Mouse (Mus musculus) embryonic facial prominence, embryonic 11.5 days (tissue): ENCODE data around the gene Pdzd4. TPM values are rescaled to one million over a fixed set of nuclear protein-coding genes. Genes with fewer than 3 reads are reported as not detected.
A peak's percentile ranks its signal among the peaks of the same experiment; 100 is the strongest.

Experiments used
- ATAC-seq: fragments of 200-750 bp; cut with Nextera tagmentation; replicated peaks from 2 replicates; pipeline ENCODE4 v1.8.0; 2017; ENCODE audit warnings: low read depth; ENCODE audit not compliant: insufficient number of reproducible peaks, low FRiP score, low TSS enrichment
- DNase-seq: peaks from one replicate; pipeline ENCODE4 v3.0.0-alpha.2; 2015; ENCODE audit warnings: low spot score
- H3K27ac ChIP-seq: fragments of 300-500 bp; sonication (generic); replicated peaks from 2 replicates; pipeline ENCODE4 v1.5.1; 2014; ENCODE audit warnings: mild to moderate bottlenecking, low read depth, low read length, control low read depth
- H3K27me3 ChIP-seq: fragments of 300-500 bp; sonication (generic); 2 replicates; pipeline ENCODE4 v1.6.1; 2014; ENCODE audit warnings: mild to moderate bottlenecking, low read length, moderate library complexity, mixed read lengths; ENCODE audit not compliant: control insufficient read depth, insufficient read depth
- H3K36me3 ChIP-seq: fragments of 300-500 bp; sonication (generic); replicated peaks from 2 replicates; pipeline ENCODE4 v1.6.1; 2014; ENCODE audit warnings: low read depth, mild to moderate bottlenecking, low read length, moderate library complexity, mixed read lengths; ENCODE audit not compliant: control insufficient read depth, insufficient read depth
- H3K4me1 ChIP-seq: fragments of 300-500 bp; sonication (generic); 2 replicates; pipeline ENCODE4 v1.6.1; 2014; ENCODE audit warnings: low read length, mixed read lengths; ENCODE audit not compliant: control insufficient read depth, insufficient read depth
- H3K4me2 ChIP-seq: fragments of 300-500 bp; sonication (generic); 2 replicates; pipeline ENCODE4 v1.6.1; 2014; ENCODE audit warnings: low read depth, mild to moderate bottlenecking, control low read depth, low read length, moderate library complexity
- H3K4me3 ChIP-seq: fragments of 300-500 bp; sonication (generic); 2 replicates; pipeline ENCODE4 v1.5.1; 2014; ENCODE audit warnings: low read depth, low read length, control low read depth
- H3K9ac ChIP-seq: fragments of 300-500 bp; sonication (generic); replicated peaks from 2 replicates; pipeline ENCODE4 v1.6.1; 2014; ENCODE audit warnings: mild to moderate bottlenecking, control low read depth, low read length
- H3K9me3 ChIP-seq: fragments of 300-500 bp; sonication (generic); replicated peaks from 2 replicates; pipeline ENCODE4 v1.6.1; 2016; ENCODE audit warnings: mild to moderate bottlenecking, low read length, inconsistent platforms, mixed read lengths; ENCODE audit not compliant: control insufficient read depth
- WGBS: fragments of 180-500 bp; shearing (Covaris S2); extraction: QIAGEN DNeasy Blood & Tissue Kit; methylation state at CpG from one replicate; pipeline ENCODE4 v1.1.7; 2014; 5-methylcytosine and 5-hydroxymethylcytosine counted together
- polyA plus RNA-seq: library from polyadenylated mRNA; unstranded; fragments of >200 nt; fragmentation: Nextera tagmentation; extraction: Ambion mirVana; gene quantifications from 2 replicates; pipeline ENCODE4 v1.2.1, GENCODE M21; 2014

Gene Pdzd4
- polyA plus RNA-seq, 1 experiment from 2014 or later: 0.88 TPM

- H3K36me3 ChIP-seq: no peaks in the 10 kb centered on the region
- H3K27ac ChIP-seq: no peak overlapping the region
- no peaks in the 10 kb centered on the region for H3K27me3 ChIP-seq
- no peak overlapping the region for H3K9ac ChIP-seq
- DNase-seq: no peak
- H3K9me3 ChIP-seq: no peaks in the 10 kb centered on the region
- 94% methylated on average over 2 of the region's 2 CpGs for WGBS
- H3K4me2 ChIP-seq: no peak overlapping the region
- no peak overlapping the region for H3K4me3 ChIP-seq
- no peaks in the 10 kb centered on the region for H3K4me1 ChIP-seq
- no peak for ATAC-seq
Measured at GRCm38 (mm10) chrX:73797511-73797910, 27.3 kb downstream of the Pdzd4 start.

GRCm38 (mm10) chrX:73793505-73793904 is 31.3 kb downstream of the Pdzd4 start:
- ATAC-seq (no peak), DNase-seq (no peak)
- no peaks in the 10 kb centered on the region for H3K9me3 ChIP-seq

DNA sequence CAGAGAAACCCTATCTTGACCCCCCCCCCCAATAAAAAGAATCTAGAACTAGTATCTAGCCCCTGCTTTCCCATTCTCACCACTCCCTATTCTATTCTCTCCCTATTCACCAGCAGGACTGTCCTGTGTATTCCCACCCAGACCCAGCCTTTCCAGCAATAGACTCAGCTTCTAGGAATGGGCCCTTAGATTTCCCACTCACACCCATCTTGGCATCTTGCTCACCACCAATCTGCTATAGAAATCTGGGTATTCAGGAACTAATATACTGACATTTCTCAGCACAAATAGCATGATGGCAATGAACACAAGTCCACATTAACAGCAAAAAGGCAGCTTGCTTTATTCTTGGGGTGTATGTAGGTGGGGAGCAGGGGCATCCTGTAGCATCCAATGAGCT is 31.7 kb downstream of the Pdzd4 start:
- no peak for ATAC-seq
- H3K4me2 ChIP-seq: no peak overlapping the region
- no peaks in the 10 kb centered on the region for H3K4me1 ChIP-seq
- no peak overlapping the region for H3K4me3 ChIP-seq
- H3K27ac ChIP-seq: no peak overlapping the region
- no peak overlapping the region for H3K9ac ChIP-seq
- H3K27me3 ChIP-seq: no peaks in the 10 kb centered on the region
- no peaks in the 10 kb centered on the region for H3K9me3 ChIP-seq
- no peak for DNase-seq
- H3K36me3 ChIP-seq: no peaks in the 10 kb centered on the region

More at GRCm38 (mm10) chrX:73793505-73793904, 31.3 kb downstream of the Pdzd4 start:
- Histone ChIP-seq H3K9ac (no peak overlapping the region), H3K4me1 (no peaks in the 10 kb centered on the region), H3K36me3 (no peaks in the 10 kb centered on the region), H3K4me3 (no peak overlapping the region), H3K27me3 (no peaks in the 10 kb centered on the region), H3K4me2 (no peak overlapping the region), H3K27ac (no peak overlapping the region)
- 14% methylated on average over 1 of the region's 1 CpGs for WGBS

DNA sequence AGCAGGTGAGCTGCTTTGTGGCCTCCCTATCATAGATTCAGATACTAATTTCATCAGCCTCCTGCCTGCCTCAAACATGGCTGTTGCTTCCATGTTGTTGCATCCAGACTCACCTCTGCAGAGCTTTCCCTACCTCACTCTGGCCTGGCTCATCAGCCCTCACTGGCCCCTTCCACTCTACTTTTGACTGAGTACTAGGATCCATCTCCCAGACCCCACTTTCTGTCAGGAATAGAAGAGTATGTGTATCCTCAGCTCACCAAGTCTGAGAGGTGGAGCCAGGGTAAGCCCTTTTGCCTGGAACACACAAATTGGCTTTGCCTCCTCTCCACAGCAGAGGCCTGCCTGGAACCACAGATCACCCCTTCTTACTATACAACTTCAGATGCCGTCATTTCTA is 36.3 kb downstream of the Pdzd4 start:
- 100% methylated on average over 1 of the region's 1 CpGs for WGBS
- Histone ChIP-seq H3K9ac (no peak overlapping the region), H3K4me3 (no peak overlapping the region), H3K4me2 (no peak overlapping the region), H3K27me3 (no peaks in the 10 kb centered on the region), H3K27ac (no peak overlapping the region), H3K4me1 (no peaks in the 10 kb centered on the region), H3K9me3 (no peaks in the 10 kb centered on the region), H3K36me3 (no peaks in the 10 kb centered on the region)
- DNase-seq (no peak), ATAC-seq (no peak)

DNA sequence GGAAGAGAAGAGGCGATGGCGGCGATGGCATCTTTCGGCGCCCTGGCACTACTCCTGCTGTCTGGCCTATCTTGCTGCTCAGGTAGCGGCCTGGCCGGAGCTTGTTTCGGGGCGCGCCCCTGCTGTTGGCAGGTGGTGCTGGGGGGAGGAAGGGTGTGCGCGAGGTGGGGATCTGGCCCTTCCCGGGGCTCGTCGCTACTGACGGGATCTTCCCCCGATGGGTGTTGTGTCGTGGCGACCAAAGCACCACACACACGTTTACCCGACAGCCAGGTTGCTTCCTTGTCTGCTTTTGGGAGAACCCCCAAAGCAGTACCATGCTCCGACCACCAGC is 37.6 kb downstream of the Pdzd4 start:
- H3K4me1 ChIP-seq: no peaks in the 10 kb centered on the region
- peak overlapping the region; percentile 31 for H3K4me2 ChIP-seq
- H3K9me3 ChIP-seq: no peaks in the 10 kb centered on the region
- DNase-seq (no peak), ATAC-seq (peak; percentile 45)
- H3K9ac ChIP-seq: peak overlapping the region; percentile 60
- no peaks in the 10 kb centered on the region for H3K36me3 ChIP-seq
- 27% methylated on average over 22 of the region's 22 CpGs for WGBS
- peak overlapping the region; percentile 28; the same call in 1 of the 2 replicates for H3K27ac ChIP-seq
- H3K4me3 ChIP-seq: peak overlapping the region; percentile 59
- no peaks in the 10 kb centered on the region for H3K27me3 ChIP-seq

- ATAC-seq: peak; percentile 98
- Histone ChIP-seq H3K9me3 (no peaks in the 10 kb centered on the region), H3K4me2 (peak within 1 kb of the TSS; percentile 34), H3K4me1 (no peaks in the 10 kb centered on the region), H3K36me3 (no peaks in the 10 kb centered on the region), H3K27ac (peak within 1 kb of the TSS; percentile 62; the same call in 1 of the 2 replicates), H3K27me3 (no peaks in the 10 kb centered on the region), H3K4me3 (peak within 1 kb of the TSS; percentile 59), H3K9ac (peak within 1 kb of the TSS; percentile 65)
- WGBS: 18% methylated on average over 52 of the region's 52 CpGs
- DNase-seq: peak; percentile 95
Measured at GRCm38 (mm10) chrX:73786364-73787224, 38.2 kb downstream of the Pdzd4 start, which contains the start of the genes Idh3g and Ssr4. Idh3g (minus strand) TSS chrX:73786897. Ssr4 (plus strand) TSS chrX:73787028.

- H3K27ac ChIP-seq: no peak overlapping the region
- no peaks in the 10 kb centered on the region for H3K4me1 ChIP-seq
- no peaks in the 10 kb centered on the region for H3K36me3 ChIP-seq
- H3K4me2 ChIP-seq: peak overlapping the region; percentile 34
- DNase-seq: no peak
- ATAC-seq: no peak
- H3K4me3 ChIP-seq: peak overlapping the region; percentile 59
- no peaks in the 10 kb centered on the region for H3K27me3 ChIP-seq
- H3K9ac ChIP-seq: peak overlapping the region; percentile 65; the same call in 1 of the 2 replicates
- no peaks in the 10 kb centered on the region for H3K9me3 ChIP-seq
Measured at GRCm38 (mm10) chrX:73785666-73786065, 39.1 kb downstream of the Pdzd4 start.

- WGBS: 87% methylated on average over 3 of the region's 3 CpGs
- Histone ChIP-seq H3K9me3 (no peaks in the 10 kb centered on the region), H3K4me1 (no peaks in the 10 kb centered on the region), H3K4me3 (no peak overlapping the region), H3K27me3 (no peaks in the 10 kb centered on the region), H3K9ac (no peak overlapping the region), H3K4me2 (no peak overlapping the region), H3K36me3 (no peaks in the 10 kb centered on the region), H3K27ac (no peak overlapping the region)
- ATAC-seq: no peak
- DNase-seq: no peak
Measured at GRCm38 (mm10) chrX:73782227-73782626, 42.5 kb downstream of the Pdzd4 start.
